Mouse (Mus musculus) urinary bladder, postnatal 36 days (tissue): ENCODE data around the gene Nit2.
"Not testable (repeated sequence)": the region's sequence is repeated elsewhere in the genome, so short reads cannot be mapped to it uniquely, and the experiment has no call there.

Experiments
- DNase-seq, 2 experiments: peaks; one replicate each; pipeline ENCODE4 v3.0.0; 2022; ENCODE audit warnings: low spot score in 2 of 2, mixed read lengths in 1 of 2

Gene Nit2

DNA sequence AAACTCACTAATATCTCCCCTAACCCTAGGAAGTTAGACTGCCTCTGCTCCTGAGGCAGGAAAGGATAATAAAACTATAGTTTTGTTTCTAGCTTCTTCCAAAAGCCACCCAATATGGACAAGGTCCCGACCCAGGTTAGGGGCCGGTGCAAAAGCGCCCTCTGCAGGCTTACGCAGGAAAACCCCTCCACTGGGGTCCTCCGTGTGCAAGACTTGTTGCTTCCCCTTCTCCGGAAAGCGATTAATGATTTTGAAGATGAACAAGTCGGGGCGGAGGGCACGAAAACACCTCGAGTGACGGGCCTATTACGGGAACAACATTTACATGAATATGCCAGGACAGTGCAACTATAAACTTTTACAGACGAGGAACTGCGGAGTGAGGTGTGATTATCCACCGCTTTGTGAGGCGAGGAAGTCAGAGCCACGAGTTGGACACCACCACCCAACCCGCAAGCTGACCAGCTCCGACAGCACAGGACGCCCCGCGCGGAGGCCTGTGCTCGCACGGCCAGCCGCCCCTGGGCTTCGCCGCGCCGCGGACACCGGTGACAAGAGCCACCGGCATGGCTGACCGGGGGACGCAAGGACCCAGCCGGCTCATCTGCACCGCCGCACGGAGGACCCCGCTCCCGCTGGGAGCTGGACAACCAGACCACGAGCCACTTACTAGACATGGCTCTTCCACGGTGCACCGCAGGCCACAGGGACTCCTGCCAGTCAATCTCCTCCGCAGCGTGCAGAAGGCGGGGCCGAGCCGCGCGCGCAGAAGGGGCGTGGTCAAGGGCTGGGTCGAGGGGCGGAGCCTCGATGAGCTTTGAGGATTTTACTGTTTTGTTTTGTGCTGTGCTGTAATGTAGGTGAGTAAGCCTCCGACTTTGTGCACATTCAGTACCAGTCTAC is at the start of gene Nit2:
Gene Nit2 (minus strand): TSS at position 731 of the 903 bp plus-strand sequence.
- peak; percentile 95 to 96 for DNase-seq

DNA sequence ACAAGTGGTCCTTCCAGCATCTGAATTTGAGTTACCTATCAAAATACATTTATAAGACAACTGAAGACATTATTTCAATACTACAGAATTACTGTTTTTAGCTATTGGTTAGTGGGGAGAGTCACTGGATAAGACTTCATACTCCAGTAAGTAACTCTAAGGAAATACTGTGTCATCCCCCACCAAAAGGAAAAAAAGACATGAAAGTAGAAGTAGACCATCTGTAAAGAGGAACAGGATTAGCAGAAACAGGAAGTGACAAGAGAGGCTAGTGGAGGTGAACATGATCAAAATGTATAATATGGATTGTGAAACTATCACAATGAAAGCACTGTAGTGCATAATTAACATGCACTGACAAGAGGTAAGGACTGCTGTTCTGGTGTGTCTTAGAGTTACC is 48.8 kb upstream of the Nit2 start:
- no peak for DNase-seq

DNA sequence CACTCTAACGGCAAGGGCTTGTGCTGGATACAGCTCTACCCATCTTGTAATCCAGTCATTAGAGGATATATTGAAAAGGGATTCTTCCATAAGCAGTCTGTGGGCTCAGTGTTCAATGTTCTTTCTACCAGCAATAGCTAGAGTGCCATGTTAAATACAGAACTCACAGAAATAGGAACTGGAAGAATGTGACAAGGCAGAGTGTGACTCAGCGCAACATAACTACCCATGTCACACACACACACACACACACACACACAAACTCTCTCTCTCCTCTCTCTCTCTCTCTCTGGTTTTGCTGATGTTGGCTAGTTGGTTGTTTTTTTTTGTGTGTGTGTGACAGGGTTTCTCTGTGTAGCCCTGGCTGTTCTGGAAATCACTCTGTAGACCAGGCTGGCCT is 43.9 kb upstream of the Nit2 start:
- DNase-seq: no peak

- DNase-seq: no peak
Measured at GRCm38 (mm10) chr16:57208342-57208741, 41.2 kb upstream of the Nit2 start.

DNA sequence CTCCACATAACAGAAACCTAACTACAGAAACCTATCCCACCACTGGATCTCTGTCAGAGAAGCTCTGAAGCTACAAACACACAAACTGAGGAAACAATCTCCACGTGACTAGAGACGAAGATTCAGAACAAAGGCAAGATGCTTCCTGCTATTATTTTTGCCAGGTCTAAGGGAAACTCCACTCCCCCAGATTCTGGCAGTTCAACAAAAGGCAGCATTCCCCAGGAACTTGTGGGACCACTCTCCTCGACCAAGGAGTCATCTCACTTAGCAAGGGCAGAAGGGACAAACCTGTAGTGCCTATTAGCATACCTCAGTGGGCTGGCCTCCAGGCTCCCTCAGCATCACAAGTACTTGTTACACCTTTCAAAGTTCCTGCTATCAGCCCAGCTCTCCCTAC is 30.1 kb upstream of the Nit2 start:
- no peak for DNase-seq

GRCm38 (mm10) chr16:57196590-57196989 is 29.4 kb upstream of the Nit2 start:
- DNase-seq: no peak

DNA sequence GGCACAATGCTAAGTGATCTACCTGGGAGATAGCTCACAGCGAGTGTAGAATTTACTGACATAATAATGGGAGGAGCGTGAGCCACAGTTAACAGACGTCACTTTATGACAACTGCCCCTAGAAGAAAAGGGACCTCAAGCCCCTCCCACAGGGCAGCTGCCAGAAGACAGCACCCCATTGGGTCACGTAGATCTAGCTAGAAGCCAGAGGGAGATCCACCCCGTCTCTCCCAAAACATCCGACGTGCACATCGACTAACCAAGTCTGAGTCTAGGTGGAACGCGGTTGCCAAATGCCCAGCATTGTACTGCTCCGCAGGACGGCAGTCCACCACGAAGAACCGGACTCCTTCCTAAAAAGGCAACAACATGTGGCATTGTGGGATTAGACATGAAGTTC is 24.1 kb upstream of the Nit2 start:
- DNase-seq: no peak

- DNase-seq: no peak
Measured at GRCm38 (mm10) chr16:57190390-57190789, 23.2 kb upstream of the Nit2 start.

GRCm38 (mm10) chr16:57189493-57189892 is 22.4 kb upstream of the Nit2 start:
- DNase-seq: no peak

GRCm38 (mm10) chr16:57186618-57187017 is 19.5 kb upstream of the Nit2 start:
- DNase-seq: no peak

GRCm38 (mm10) chr16:57182037-57182436 is 14.9 kb upstream of the Nit2 start:
- DNase-seq: no peak

GRCm38 (mm10) chr16:57181180-57181579 is 14.0 kb upstream of the Nit2 start:
- DNase-seq: peak in 1 of 2 experiments; percentile 23

GRCm38 (mm10) chr16:57177664-57178063 is 10.5 kb upstream of the Nit2 start:
- no peak for DNase-seq

DNA sequence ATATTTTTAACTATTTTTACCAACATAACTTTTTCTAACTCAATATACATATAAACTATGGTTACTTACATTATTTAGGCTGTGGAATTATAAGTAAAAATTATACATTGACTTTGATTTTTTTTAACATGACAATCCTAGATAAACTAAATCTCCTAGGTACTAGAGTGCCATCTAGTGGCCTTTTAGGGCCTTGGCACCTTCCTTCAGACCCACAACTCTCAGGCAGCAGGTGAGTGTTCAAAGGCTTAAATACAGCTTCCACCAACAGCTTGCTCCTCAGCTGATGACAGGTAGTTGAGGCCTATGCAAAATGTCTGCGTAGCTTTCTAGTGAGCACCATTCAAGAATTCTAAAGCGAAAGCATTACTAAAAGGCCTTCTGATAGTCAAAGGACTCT is 10.1 kb upstream of the Nit2 start:
- peak in 1 of 2 experiments; percentile 15 for DNase-seq

DNA sequence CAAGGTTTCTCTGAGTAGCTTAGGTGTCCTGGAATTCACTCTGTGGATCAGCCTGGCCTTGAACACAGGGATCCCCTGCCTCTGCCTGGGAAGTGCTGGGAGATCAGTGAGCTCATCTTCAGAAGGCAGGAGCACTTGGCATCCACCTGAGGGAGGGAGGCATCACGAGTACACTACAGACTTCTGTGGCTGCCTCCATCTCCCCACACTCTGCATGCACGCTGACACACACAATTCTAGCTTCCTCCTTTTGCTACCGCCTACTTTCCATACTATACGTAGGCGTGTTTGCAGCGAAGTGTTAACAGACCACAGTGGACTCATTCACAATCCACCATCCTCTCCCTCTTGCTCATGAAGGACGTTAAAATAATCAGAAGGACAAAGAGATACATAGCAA is 9.1 kb upstream of the Nit2 start:
- no peak for DNase-seq

- no peak for DNase-seq
Measured at GRCm38 (mm10) chr16:57175751-57176150, 8.6 kb upstream of the Nit2 start.

GRCm38 (mm10) chr16:57174480-57174879 is 7.3 kb upstream of the Nit2 start:
- DNase-seq: not testable (repeated sequence)

DNA sequence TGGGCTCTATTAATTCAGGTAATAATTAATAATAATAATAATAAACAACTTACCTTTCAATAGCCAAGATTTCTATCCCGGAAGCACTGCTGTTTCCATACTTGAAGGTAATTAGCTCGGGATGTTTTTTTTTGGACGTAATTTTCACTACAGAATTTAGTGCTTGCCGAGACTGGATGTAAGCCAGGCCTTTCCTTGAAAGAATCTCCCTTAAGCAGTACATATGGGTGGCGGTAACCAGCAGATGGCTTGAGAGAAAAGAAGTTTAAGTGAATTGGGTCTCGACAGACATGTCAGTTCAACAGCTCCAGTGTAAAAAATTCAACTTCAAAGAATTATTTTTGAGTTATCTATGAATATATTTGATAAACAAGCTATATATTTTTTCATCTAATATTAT is 4.4 kb upstream of the Nit2 start:
- no peak for DNase-seq

DNA sequence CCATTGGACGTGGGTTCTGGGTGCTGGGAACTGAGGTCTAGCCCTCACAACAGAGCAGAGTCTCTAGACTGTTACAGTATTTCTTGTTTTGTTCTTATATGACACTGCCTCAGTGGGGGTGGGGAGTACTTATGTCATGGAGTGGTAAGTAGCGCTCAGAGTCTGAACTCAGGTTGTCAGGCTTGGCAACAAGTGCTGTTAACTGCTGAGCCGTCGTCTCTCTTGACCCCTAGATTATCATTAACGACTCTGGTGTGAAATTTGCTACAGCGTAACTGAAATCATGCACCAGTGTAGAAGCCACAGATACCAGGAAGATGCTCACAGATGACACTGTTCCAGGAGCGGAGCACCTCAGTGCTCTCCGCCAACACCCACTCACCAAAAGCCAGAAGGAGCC is 4.0 kb upstream of the Nit2 start:
- no peak for DNase-seq

DNA sequence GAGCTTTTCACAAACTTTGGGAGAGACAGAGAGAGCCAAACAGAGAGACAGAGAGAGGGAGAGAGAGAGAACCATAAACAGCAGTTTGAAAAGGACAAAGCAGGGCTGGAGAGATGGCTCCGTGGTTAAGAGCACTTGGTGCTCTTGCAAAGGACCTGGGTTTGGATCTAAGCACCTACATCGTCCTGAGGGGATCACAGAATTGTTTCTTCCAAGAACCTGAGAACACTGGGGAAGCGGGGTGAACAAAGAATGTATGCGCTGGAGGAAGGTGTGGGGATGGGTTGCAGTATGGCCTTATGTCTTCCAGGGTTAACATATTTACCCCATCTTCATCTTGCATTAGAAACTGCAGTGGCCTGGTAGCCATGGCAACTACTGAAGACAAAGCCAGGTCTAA is 1.1 kb upstream of the Nit2 start:
- DNase-seq: no peak

GRCm38 (mm10) chr16:57167514-57167912 is 372 bp upstream of the Nit2 start:
- DNase-seq: no peak

DNA sequence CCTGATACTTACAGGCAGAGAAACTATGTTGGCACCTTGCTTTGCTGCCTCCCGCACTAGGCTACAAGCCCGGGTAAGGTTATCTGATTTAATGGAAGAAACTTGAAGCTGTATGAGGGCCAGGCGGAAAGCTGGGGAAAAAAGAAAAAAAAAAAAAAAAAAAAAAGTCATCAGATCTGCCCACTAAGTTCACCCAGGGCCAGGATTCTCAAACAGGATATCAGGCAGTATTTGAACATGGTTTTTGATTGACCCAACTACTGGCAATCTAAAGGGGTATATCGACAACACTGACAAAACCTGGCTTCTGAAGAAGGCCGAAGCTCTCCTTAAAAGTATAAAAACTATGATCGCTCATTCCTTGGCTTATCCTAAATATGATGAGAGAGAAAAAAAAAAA is 1.1 kb downstream of the Nit2 start:
- no peak for DNase-seq

DNA sequence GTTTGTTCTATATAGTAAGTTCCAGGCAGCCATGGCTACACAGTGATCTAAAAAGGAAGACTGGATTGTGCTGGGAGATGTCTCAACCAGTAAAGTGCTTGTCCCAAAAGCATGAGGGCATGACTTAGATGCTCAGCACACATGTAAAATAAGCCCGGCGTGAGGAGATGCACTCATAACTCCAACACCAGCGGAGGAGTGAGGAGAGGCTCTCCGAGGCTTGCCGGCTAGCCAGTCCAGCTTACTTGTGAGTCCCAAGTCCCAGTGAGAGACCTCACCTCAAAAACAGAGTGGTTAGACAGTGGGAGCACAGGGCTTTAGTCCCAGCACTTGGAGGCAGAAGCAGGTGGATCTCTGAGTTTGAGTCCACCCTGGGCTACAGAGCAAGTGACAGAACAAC is 2.0 kb downstream of the Nit2 start:
- no peak for DNase-seq

DNA sequence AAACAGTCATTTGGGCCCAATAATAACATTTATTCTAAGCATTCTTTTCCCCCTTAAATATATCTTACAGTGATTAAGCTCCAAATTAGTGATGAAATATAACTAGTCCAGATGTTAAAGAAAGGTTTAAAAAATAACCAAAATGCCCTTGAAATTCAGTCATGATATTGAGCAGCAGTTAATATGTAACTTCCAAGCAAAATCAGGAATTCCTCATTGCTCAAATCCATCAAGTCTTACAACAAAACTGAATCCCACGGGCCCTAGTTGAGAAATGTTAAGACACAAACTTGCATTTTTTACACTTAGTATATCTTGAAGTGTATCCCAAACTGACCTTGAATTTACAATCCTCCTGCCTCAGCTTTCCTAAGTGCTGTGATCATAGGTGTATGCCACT is 3.4 kb downstream of the Nit2 start:
- DNase-seq: no peak
